Mouse (Mus musculus) kidney, adult 2 months (tissue): Measurements from ENCODE around the gene Plk1. TPM values are rescaled to one million over a fixed set of nuclear protein-coding genes. Genes with fewer than 3 reads are reported as not detected.

Source experiments
- DNase-seq: peaks from one replicate; pipeline ENCODE4 v3.0.0; 2021
- H3K27ac ChIP-seq: fragments of 200-500 bp; 2 replicates; pipeline ENCODE4 v1.5.1; 2012; ENCODE audit warnings: low read depth, low read length, control low read depth, inconsistent platforms; ENCODE audit not compliant: insufficient read depth
- H3K27me3 ChIP-seq: fragments of 200-500 bp; replicated peaks from 2 replicates; pipeline ENCODE4 v1.6.1; 2012; ENCODE audit warnings: mild to moderate bottlenecking, moderate library complexity, low read length, inconsistent platforms; ENCODE audit not compliant: control insufficient read depth, insufficient read depth
- H3K36me3 ChIP-seq: fragments of 200-500 bp; 2 replicates; pipeline ENCODE4 v1.6.1; 2012; ENCODE audit warnings: mild to moderate bottlenecking, moderate library complexity, low read length, inconsistent platforms; ENCODE audit not compliant: control insufficient read depth, insufficient read depth
- H3K4me1 ChIP-seq: fragments of 200-500 bp; 2 replicates; pipeline ENCODE4 v1.6.1; 2011; ENCODE audit warnings: low read length; ENCODE audit not compliant: control insufficient read depth, insufficient read depth
- H3K4me3 ChIP-seq: fragments of 200-500 bp; 2 replicates; pipeline ENCODE4 v1.5.1; 2011; ENCODE audit warnings: mild to moderate bottlenecking, low read depth, low read length, control low read depth; ENCODE audit not compliant: insufficient read depth
- CTCF ChIP-seq: fragments of 200-500 bp; conservative IDR thresholded peaks from 2 replicates; pipeline ENCODE4 v1.5.1; 2011; ENCODE audit warnings: low read depth, mild to moderate bottlenecking, control low read depth, low read length, moderate library complexity, mixed read lengths; ENCODE audit not compliant: insufficient read depth, insufficient read length
- POLR2A ChIP-seq: fragments of 200-500 bp; IDR thresholded peaks from one replicate; pipeline ENCODE4 v1.6.1; 2011; ENCODE audit warnings: low read depth, low read length, control low read depth
- WGBS: fragments of 180-500 bp; shearing (Covaris S2); methylation state at CpG from one replicate; pipeline ENCODE4 v1.1.7; 2018; 5-methylcytosine and 5-hydroxymethylcytosine counted together
- polyA plus RNA-seq: library from polyadenylated mRNA; depleted of rRNA; stranded (reverse); fragments of >200 nt; gene quantifications from 2 replicates; pipeline ENCODE4 v1.2.3, GENCODE M21; 2012

Gene Plk1
- polyA plus RNA-seq, 1 experiment = 1.5 TPM

DNA sequence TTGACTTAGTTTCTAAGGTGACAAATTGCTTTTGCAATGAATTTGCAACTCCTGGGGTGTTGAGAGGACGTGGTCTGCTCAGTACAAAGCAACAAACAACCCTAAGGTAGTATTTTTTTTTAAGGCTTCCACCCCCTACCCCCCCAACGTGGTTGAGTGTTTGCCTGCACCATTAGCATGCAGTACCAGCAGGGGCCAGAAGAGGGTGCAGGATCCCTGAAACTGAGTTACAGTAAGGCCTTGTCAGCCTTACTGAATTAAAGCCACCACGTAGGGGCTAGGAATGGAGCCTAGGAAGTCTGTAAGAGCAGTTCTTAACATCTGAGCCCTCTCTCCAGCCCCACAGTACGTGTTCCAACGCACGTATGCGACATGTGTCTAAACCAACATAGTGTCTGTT lies 30.2 kb downstream of the Plk1 start:
- no peaks in the 10 kb centered on the region for H3K4me1 ChIP-seq
- peak; percentile 23 for DNase-seq
- no peak overlapping the region for H3K4me3 ChIP-seq
- no peaks in the 10 kb centered on the region for H3K27me3 ChIP-seq
- no peaks in the 10 kb centered on the region for H3K36me3 ChIP-seq
- no peak overlapping the region for H3K27ac ChIP-seq
- 38% methylated on average over 7 of the region's 7 CpGs for WGBS
- TF ChIP-seq CTCF (peak; percentile 78), POLR2A (no peak)

GRCm38 (mm10) chr7:122191097-122191496 lies 31.9 kb downstream of the Plk1 start:
- Histone ChIP-seq H3K27me3 (no peaks in the 10 kb centered on the region), H3K27ac (no peak overlapping the region), H3K36me3 (no peaks in the 10 kb centered on the region), H3K4me3 (no peak overlapping the region), H3K4me1 (no peaks in the 10 kb centered on the region)
- TF ChIP-seq POLR2A = no peak
- TF ChIP-seq CTCF = no peak
- DNase-seq = no peak
- WGBS = 71% methylated on average over 10 of the region's 10 CpGs

DNA sequence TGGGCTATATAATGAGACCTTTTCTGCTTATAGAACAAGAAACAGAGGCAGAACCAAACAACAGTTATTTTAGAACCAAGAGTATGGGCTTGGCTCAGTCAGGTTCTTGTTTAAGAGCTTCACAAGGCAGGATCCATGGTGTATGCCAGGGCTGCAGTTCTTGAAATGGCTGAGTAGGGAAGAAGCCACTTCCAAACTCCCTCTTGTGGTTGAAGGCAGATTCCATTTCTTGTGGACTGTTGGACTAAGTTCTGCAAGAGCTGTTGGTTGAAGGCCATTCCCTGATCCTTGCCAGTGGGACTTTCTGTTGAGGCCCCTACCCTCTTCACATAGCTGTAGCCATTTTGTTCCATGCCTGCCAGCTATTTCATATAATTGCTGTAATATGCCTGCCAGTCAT lies 34.7 kb downstream of the Plk1 start:
- no peaks in the 10 kb centered on the region for H3K36me3 ChIP-seq
- H3K27ac ChIP-seq = no peak overlapping the region
- no peaks in the 10 kb centered on the region for H3K27me3 ChIP-seq
- H3K4me3 ChIP-seq = no peak overlapping the region
- no peak for TF ChIP-seq CTCF
- no peak for TF ChIP-seq POLR2A
- no peaks in the 10 kb centered on the region for H3K4me1 ChIP-seq
- DNase-seq = peak; percentile 30

DNA sequence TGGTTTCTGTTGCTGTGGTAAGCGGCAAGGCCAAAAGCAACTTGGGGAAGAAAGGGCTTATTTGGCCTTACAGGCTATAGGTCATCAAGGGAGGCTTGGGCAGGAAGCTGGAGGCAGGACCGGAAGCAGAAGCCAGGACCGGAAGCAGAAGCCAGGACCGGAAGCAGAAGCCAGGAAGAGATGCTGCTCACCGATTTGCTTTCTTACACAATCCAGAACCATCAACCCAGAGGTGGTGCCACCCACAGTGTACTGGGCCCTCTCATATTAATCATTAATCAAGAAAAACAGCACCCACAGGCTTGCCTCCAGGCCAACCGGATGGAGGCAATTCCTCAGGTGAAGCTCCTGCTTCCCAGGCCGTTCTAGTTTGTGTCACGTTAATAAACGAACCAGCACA lies 37.5 kb downstream of the Plk1 start:
- WGBS = 46% methylated on average over 9 of the region's 9 CpGs
- Histone ChIP-seq H3K27ac (no peak overlapping the region), H3K4me3 (no peak overlapping the region), H3K27me3 (no peaks in the 10 kb centered on the region), H3K4me1 (no peaks in the 10 kb centered on the region), H3K36me3 (no peaks in the 10 kb centered on the region)
- TF ChIP-seq POLR2A (no peak), CTCF (no peak)
- peak; percentile 71 for DNase-seq

- Histone ChIP-seq H3K36me3 (no peaks in the 10 kb centered on the region), H3K4me3 (no peak overlapping the region), H3K27ac (no peak overlapping the region), H3K4me1 (no peaks in the 10 kb centered on the region), H3K27me3 (no peaks in the 10 kb centered on the region)
- WGBS = 27% methylated on average over 4 of the region's 4 CpGs
- peak; percentile 75 for DNase-seq
- TF ChIP-seq POLR2A = no peak
- TF ChIP-seq CTCF = peak; percentile 40; the same call in 1 of the 2 replicates
These were observed 38.1 kb downstream of the Plk1 start for GRCm38 (mm10) chr7:122197306-122197705.

DNA sequence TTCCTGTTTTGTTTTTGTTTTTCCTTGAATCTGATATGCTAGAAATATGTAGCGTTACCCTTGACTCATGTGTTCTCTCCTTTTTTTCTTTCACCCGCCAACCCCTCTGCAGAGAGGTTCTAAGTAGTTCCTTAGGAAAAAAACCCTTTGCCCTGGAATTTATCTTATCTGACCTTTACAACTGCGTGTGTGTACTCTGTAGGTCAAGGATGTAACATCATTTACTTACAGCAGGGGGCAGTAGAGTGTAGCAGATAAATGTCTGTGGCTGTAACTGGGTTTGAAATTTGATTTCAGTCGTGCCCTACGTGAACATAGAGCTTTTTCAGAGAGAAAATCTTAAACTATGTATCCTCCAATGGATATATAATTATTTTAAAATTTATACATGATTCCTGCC lies 40.1 kb downstream of the Plk1 start:
- Histone ChIP-seq H3K27ac (no peak overlapping the region), H3K4me3 (no peak overlapping the region), H3K4me1 (no peaks in the 10 kb centered on the region), H3K27me3 (no peaks in the 10 kb centered on the region), H3K36me3 (no peaks in the 10 kb centered on the region)
- peak; percentile 55 for DNase-seq
- 18% methylated on average over 5 of the region's 5 CpGs for WGBS
- TF ChIP-seq CTCF (peak; percentile 32), POLR2A (no peak)

GRCm38 (mm10) chr7:122203936-122204335 lies 44.7 kb downstream of the Plk1 start:
- no peak overlapping the region for H3K4me3 ChIP-seq
- WGBS = 27% methylated on average over 2 of the region's 2 CpGs
- DNase-seq = no peak
- H3K4me1 ChIP-seq = no peaks in the 10 kb centered on the region
- H3K36me3 ChIP-seq = no peaks in the 10 kb centered on the region
- TF ChIP-seq POLR2A (no peak), CTCF (no peak)
- H3K27ac ChIP-seq = no peak overlapping the region
- H3K27me3 ChIP-seq = no peaks in the 10 kb centered on the region

DNA sequence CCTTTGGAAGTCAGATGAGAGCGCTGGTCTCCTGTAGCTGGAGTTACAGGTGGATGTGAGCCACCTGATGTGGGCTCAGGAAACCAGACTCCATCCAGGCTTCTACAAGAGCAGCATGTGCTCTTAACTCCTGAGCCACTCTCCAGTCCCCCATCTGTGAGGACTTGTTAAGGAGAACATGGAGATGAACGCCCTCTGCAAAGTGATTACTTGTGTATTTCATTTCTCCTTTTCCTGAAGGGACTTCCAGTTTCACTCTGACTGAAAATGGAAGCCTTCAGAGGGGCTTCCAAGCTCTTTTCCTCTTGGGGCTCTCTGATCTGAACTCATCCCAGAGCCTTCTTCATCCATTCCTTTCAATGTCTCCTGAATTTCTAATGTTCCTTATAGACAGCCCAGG lies 46.9 kb downstream of the Plk1 start:
- no peaks in the 10 kb centered on the region for H3K4me1 ChIP-seq
- TF ChIP-seq POLR2A (no peak), CTCF (no peak)
- 74% methylated on average over 2 of the region's 2 CpGs for WGBS
- DNase-seq = no peak
- H3K27ac ChIP-seq = no peak overlapping the region
- no peaks in the 10 kb centered on the region for H3K27me3 ChIP-seq
- H3K4me3 ChIP-seq = no peak overlapping the region
- H3K36me3 ChIP-seq = no peaks in the 10 kb centered on the region
